Mouse (Mus musculus) hindbrain, embryonic 12.5 days (tissue): ENCODE results near the gene Stat3. TPM values are rescaled to one million over a fixed set of nuclear protein-coding genes. Genes with fewer than 3 reads are reported as not detected.

Source experiments
- ATAC-seq: fragments of 200-750 bp; cut with Nextera tagmentation; 2 replicates; pipeline ENCODE4 v1.8.0; 2017; ENCODE audit warnings: moderate TSS enrichment; ENCODE audit not compliant: low FRiP score
- H3K27ac ChIP-seq: fragments of 300-500 bp; sonication (generic); 2 replicates; pipeline ENCODE4 v1.5.1; 2016; ENCODE audit warnings: mild to moderate bottlenecking
- H3K27me3 ChIP-seq: fragments of 300-500 bp; sonication (generic); 2 replicates; pipeline ENCODE4 v1.6.1; 2016; ENCODE audit warnings: mild to moderate bottlenecking
- H3K36me3 ChIP-seq: fragments of 300-500 bp; sonication (generic); 2 replicates; pipeline ENCODE4 v1.6.1; 2016; ENCODE audit warnings: mild to moderate bottlenecking
- H3K4me1 ChIP-seq: fragments of 300-500 bp; sonication (generic); 2 replicates; pipeline ENCODE4 v1.6.1; 2016
- H3K4me2 ChIP-seq: fragments of 300-500 bp; sonication (generic); replicated peaks from 2 replicates; pipeline ENCODE4 v1.6.1; 2016; ENCODE audit warnings: mild to moderate bottlenecking
- H3K4me3 ChIP-seq: fragments of 300-500 bp; sonication (generic); 2 replicates; pipeline ENCODE4 v1.5.1; 2016; ENCODE audit warnings: mild to moderate bottlenecking
- H3K9ac ChIP-seq: fragments of 300-500 bp; sonication (generic); 2 replicates; pipeline ENCODE4 v1.6.1; 2016; ENCODE audit warnings: mild to moderate bottlenecking, moderate library complexity
- H3K9me3 ChIP-seq: fragments of 300-500 bp; sonication (generic); replicated peaks from 2 replicates; pipeline ENCODE4 v1.6.1; 2016; ENCODE audit warnings: mild to moderate bottlenecking
- WGBS: fragments of 180-500 bp; shearing (Covaris S2); methylation state at CpG from one replicate; pipeline ENCODE4 v1.1.7; 2016; 5-methylcytosine and 5-hydroxymethylcytosine counted together
- polyA plus RNA-seq: library from polyadenylated mRNA; unstranded; fragments of >200 nt; fragmentation: Nextera tagmentation; extraction: Ambion mirVana; gene quantifications from 2 replicates; pipeline ENCODE4 v1.2.1, GENCODE M21; 2016

Stat3 gene
- polyA plus RNA-seq, 1 experiment from 2014 or later: 41.4 TPM

GRCm38 (mm10) chr11:100840866-100841265, 98.5 kb downstream of the Stat3 start:
- no peaks in the 10 kb centered on the region for H3K27me3 ChIP-seq
- peaks cover 3% of the 10 kb centered on the region; the same call in 1 of the 2 replicates for H3K9me3 ChIP-seq
- no peaks in the 10 kb centered on the region for H3K4me1 ChIP-seq
- no peak overlapping the region for H3K4me2 ChIP-seq
- no peak overlapping the region for H3K9ac ChIP-seq
- 68% methylated on average over 12 of the region's 12 CpGs for WGBS
- peaks cover 4% of the 10 kb centered on the region; the same call in 1 of the 2 replicates for H3K36me3 ChIP-seq
- no peak overlapping the region for H3K4me3 ChIP-seq
- H3K27ac ChIP-seq: no peak overlapping the region
- ATAC-seq: no peak

- Histone ChIP-seq H3K9ac (no peak overlapping the region), H3K36me3 (peaks cover 4% of the 10 kb centered on the region; the same call in 1 of the 2 replicates), H3K4me2 (no peak overlapping the region), H3K27ac (no peak overlapping the region), H3K9me3 (peaks cover 3% of the 10 kb centered on the region; the same call in 1 of the 2 replicates), H3K4me1 (no peaks in the 10 kb centered on the region), H3K4me3 (no peak overlapping the region), H3K27me3 (no peaks in the 10 kb centered on the region)
- ATAC-seq: no peak
- 83% methylated on average over 8 of the region's 8 CpGs for WGBS
Observed at GRCm38 (mm10) chr11:100839523-100839922, 99.8 kb downstream of the Stat3 start.

DNA sequence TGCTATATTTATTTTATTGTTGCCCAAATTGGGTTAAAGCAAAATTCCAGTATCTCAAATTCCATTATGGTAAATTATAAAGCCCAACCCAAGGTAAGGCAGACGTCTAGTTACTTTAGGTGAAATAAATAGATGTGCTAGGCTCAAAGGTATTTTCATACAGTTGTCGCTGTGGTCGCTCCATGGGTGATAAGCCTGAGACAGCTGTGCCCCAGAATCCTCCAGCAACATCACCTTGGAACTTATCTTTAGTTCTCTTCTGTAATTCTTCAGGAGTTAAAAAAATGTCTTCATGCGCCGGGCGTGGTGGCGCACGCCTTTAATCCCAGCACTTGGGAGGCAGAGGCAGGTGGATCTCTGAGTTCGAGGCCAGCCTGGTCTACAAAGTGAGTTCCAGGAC, 100.4 kb downstream of the Stat3 start:
- H3K4me1 ChIP-seq: no peaks in the 10 kb centered on the region
- H3K9ac ChIP-seq: no peak overlapping the region
- peaks cover 3% of the 10 kb centered on the region; the same call in 1 of the 2 replicates for H3K9me3 ChIP-seq
- peaks cover 4% of the 10 kb centered on the region; the same call in 1 of the 2 replicates for H3K36me3 ChIP-seq
- 97% methylated on average over 9 of the region's 9 CpGs for whole genome bisulfite sequencing
- H3K27me3 ChIP-seq: no peaks in the 10 kb centered on the region
- no peak overlapping the region for H3K27ac ChIP-seq
- no peak overlapping the region for H3K4me2 ChIP-seq
- no peak for ATAC-seq
- no peak overlapping the region for H3K4me3 ChIP-seq

DNA sequence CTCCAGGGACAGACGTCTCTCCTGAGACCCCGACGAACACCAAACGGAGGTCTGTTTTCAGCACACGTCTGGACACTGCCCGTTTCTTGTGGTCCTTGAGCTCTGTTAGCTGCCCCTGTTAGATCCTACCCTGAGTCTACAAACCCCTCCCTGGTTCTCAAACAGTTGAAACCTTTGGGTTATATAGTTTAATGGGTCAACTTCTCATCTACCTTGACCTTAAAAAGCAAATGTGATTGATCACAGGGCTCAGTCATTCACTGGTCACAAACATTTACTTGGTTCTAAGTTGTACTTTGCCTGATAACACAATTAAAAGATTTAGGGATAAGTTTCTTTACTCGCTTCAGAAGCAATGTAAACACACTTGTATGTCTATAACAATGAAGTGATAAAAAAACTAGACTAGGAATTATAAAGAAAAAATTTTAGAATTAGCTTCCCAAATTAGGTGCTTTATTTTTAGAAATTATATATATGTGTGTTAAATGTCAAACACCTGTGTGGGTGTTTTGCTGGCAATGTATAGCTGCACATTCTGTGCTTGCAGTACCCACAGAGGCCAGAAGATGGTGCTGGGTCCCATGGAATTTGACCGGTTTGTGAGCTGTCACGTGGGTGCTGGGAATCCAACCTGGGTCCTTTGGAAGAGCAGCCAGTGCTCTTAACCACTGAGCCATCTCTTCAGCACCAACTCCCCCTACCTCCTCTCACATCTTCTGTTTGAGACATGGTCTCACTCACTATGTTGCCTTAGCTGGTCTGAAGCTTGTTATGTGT, 102.2 kb downstream of the Stat3 start:
- H3K27ac ChIP-seq: no peak overlapping the region
- peaks cover 4% of the 10 kb centered on the region; the same call in 1 of the 2 replicates for H3K36me3 ChIP-seq
- H3K4me1 ChIP-seq: no peaks in the 10 kb centered on the region
- no peak for ATAC-seq
- H3K9me3 ChIP-seq: peaks cover 3% of the 10 kb centered on the region; the same call in 1 of the 2 replicates
- H3K4me2 ChIP-seq: no peak overlapping the region
- WGBS: 83% methylated on average over 9 of the region's 9 CpGs
- no peaks in the 10 kb centered on the region for H3K27me3 ChIP-seq
- no peak overlapping the region for H3K9ac ChIP-seq
- no peak overlapping the region for H3K4me3 ChIP-seq

Other genes with a start within 250 kb of the Stat3 start
- 0.53 and 0.74 TPM in 2 replicates for gene Zfp385c, start 247.1 kb downstream of the Stat3 start, polyA plus RNA-seq
- 1.4 and 2.7 TPM in 2 replicates for gene Dhx58, start 235.3 kb downstream of the Stat3 start, polyA plus RNA-seq
- gene Kat2a, start 227.1 kb downstream of the Stat3 start, polyA plus RNA-seq: 61.4 and 61.8 TPM in 2 replicates
- 0.35 and 0.38 TPM in 2 replicates for gene Hspb9, start 225.7 kb downstream of the Stat3 start, polyA plus RNA-seq
- 17.7 and 19.9 TPM in 2 replicates for gene Rab5c, start 201.3 kb downstream of the Stat3 start, polyA plus RNA-seq
- gene Kcnh4, start 179.6 kb downstream of the Stat3 start, polyA plus RNA-seq: 6.0 and 6.2 TPM in 2 replicates
- not detected in 2 replicates for gene Hcrt, start 176.6 kb downstream of the Stat3 start, polyA plus RNA-seq
- 4.4 and 4.7 TPM in 2 replicates for gene Ghdc, start 168.6 kb downstream of the Stat3 start, polyA plus RNA-seq
- 17.3 and 20.5 TPM in 2 replicates for gene Stat5b, start 88.8 kb downstream of the Stat3 start, polyA plus RNA-seq
- 1.4 and 2.8 TPM in 2 replicates for gene Stat5a, start 80.2 kb downstream of the Stat3 start, polyA plus RNA-seq
- 51.4 and 63.2 TPM in 2 replicates for gene Cavin1, start 31.3 kb upstream of the Stat3 start, polyA plus RNA-seq
- gene Atp6v0a1, start 69.9 kb upstream of the Stat3 start, polyA plus RNA-seq: 70.2 and 74.1 TPM in 2 replicates
- gene Naglu, start 130.5 kb upstream of the Stat3 start, polyA plus RNA-seq: 13.3 and 13.7 TPM in 2 replicates
- gene Hsd17b1, start 138.9 kb upstream of the Stat3 start, polyA plus RNA-seq: 0.23 and 0.26 TPM in 2 replicates
- gene Coasy, start 143.0 kb upstream of the Stat3 start, polyA plus RNA-seq: 45.6 and 51.2 TPM in 2 replicates
- 62.1 and 62.4 TPM in 2 replicates for gene Mlx, start 147.7 kb upstream of the Stat3 start, polyA plus RNA-seq
- 30.5 and 34.3 TPM in 2 replicates for gene Psmc3ip, start 155.9 kb upstream of the Stat3 start, polyA plus RNA-seq
- gene Retreg3, start 180.4 kb upstream of the Stat3 start, polyA plus RNA-seq: 23.2 and 25.1 TPM in 2 replicates
- 81.6 and 83.2 TPM in 2 replicates for gene Tubg1, start 180.4 kb upstream of the Stat3 start, polyA plus RNA-seq
- 10.4 and 12.9 TPM in 2 replicates for gene Tubg2, start 216.4 kb upstream of the Stat3 start, polyA plus RNA-seq
- 0.97 and 1.2 TPM in 2 replicates for gene Cntnap1, start 231.0 kb upstream of the Stat3 start, polyA plus RNA-seq
- gene Plekhh3, start 231.8 kb upstream of the Stat3 start, polyA plus RNA-seq: 14.3 and 15.4 TPM in 2 replicates
- 0.23 and 0.61 TPM in 2 replicates for gene Ccr10, start 235.9 kb upstream of the Stat3 start, polyA plus RNA-seq